Mouse (Mus musculus): ENCODE measurements around the gene H2al1j.
"Not testable (repeated sequence)": the region's sequence is repeated elsewhere in the genome, so short reads cannot be mapped to it uniquely, and the experiment has no call there.

The H2al1j gene

GRCm38 (mm10) chrX:11327522-11327921 is at the start of gene H2al1j:
Gene H2al1j, plus strand, starts transcription at chrX:11327822.
- in situ Hi-C loops (cut with MboI, MseI), result not testable (repeated sequence)

DNA sequence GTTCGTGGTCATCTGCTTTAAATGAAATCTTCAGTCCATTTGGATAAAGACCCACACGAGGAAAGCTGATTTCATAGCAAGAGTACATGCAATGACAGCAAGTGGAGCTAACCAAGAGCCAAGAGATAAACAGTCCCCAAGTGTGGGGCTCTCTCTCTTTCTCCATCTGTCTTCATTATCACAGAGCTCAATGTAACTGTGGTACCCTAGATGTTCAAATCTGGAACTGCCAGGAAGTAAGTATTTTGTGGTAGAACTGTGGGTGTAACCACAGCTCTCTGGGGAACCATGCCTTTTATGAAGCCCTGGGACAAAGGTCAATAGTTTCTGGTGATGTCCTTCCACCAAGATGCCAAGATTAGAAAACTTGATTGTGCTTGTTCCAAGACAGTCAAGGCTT is 46.9 kb upstream of the H2al1j start:
- in situ Hi-C loops (cut with MboI, MseI), result no loop called here

DNA sequence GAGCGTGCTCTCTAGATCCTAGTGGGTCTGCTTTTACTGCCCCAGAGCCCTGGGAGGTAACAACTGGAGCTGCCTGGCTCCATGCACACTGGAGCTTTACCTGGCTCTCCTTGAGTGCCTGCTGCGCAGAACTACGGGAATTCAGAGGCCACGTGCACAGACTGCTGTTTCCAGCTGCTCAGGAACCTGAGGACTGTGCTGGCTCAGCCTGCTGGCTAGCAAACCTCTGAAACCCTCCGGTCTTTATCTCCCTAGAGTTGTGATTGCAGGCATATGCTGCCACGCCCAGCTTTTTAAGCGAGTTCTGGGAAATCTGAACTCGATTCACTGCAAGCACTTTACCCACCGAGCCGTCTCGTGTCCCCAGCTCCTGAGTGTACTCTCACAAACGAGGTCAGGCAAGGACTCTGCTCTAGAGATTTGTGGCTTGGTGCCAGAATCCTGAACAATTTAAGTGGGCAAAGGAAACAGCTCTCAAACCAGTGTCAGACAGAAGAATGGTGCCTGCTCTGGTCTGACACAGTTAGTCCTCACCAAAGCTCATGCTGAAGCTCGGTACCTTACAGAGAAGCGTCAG is 39.2 kb upstream of the H2al1j start:
- in situ Hi-C loops (cut with MboI, MseI), result no loop called here

DNA sequence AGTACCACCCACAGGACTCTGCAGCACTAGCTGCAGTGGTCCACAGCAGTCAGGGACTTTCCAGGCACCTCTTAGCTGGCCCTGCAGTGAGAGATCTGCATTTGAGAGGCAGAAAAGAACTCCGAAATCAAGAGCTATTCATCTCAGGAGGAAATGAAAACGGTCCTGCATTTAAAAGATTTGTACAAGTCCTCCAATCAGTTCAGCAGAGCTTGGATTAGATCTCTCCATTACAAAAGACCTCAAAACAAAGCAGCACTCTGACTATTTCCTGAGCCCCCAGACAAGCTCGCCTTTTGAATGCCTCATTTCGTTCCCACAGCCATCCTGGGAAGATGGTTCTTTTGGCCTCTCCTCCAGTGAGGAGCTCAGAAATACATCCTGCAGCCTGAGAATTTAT is 38.4 kb upstream of the H2al1j start:
- in situ Hi-C loops (cut with MboI, MseI), result no loop called here

DNA sequence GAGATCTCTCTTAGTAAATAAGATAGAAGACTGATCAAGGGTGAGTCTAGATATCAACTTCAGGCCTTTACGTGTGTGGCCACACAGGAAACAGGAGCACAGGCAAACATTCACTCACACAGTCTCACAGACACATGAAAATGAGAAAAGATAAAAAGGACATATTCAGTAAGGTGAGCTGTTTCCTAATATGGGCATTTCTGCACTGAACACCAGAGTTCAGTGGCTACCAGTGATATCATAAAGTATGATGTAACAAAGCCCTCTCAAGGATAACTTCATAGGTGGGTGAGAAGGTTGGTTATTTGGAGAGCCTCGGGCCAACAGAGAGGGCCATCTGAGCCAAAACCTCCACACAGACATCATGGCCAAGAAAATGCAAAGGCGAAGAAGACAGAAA is 28.7 kb upstream of the H2al1j start, which contains the start of gene H2al1a:
H2al1a (plus strand) TSS at position 301 of the 400 bp plus-strand sequence.
- in situ Hi-C loops (cut with MboI, MseI), result not testable (repeated sequence)

GRCm38 (mm10) chrX:11302132-11302531 is 25.5 kb upstream of the H2al1j start, which contains the start of gene H2al1b:
Gene H2al1b, plus strand, starts transcription at chrX:11302432.
- in situ Hi-C loops (cut with MboI, MseI), result loop anchor here (25.0 kb wide), 2 partner anchors 135 to 260 kb away; no protein-coding TSS in a partner anchor

DNA sequence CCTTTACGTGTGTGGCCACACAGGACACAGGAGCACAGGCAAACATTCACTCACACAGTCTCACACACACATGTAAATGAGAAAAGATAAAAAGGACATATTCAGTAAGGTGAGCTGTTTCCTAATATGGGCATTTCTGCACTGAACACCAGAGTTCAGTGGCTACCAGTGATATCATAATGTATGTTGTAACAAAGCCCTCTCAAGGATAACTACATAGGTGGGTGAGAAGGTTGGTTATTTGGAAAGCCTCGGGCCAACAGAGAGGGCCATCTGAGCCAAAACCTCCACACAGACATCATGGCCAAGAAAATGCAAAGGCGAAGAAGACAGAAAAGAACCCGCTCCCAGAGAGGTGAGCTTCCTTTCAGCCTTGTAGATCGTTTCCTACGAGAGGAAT is 22.3 kb upstream of the H2al1j start, which contains the start of gene H2al1c:
H2al1c (plus strand) TSS at position 301 of the 400 bp plus-strand sequence.
- in situ Hi-C loops (cut with MboI, MseI), result loop anchor here (25.0 kb wide), 2 partner anchors 132 to 257 kb away; no protein-coding TSS in a partner anchor

- in situ Hi-C loops (cut with MboI, MseI), result loop anchor here (25.0 kb wide), 2 partner anchors 129 to 254 kb away; no protein-coding TSS in a partner anchor
Observed at GRCm38 (mm10) chrX:11308524-11308923, 19.1 kb upstream of the H2al1j start, which contains the start of gene H2al1d. Gene H2al1d, plus strand, starts transcription at chrX:11308824.

- in situ Hi-C loops (cut with MboI, MseI), result loop anchor here (25.0 kb wide), 2 partner anchors 126 to 251 kb away; no protein-coding TSS in a partner anchor
Observed at GRCm38 (mm10) chrX:11311634-11312033, 16.0 kb upstream of the H2al1j start, which contains the start of gene H2al1e. Gene H2al1e, plus strand, starts transcription at chrX:11311934.

DNA sequence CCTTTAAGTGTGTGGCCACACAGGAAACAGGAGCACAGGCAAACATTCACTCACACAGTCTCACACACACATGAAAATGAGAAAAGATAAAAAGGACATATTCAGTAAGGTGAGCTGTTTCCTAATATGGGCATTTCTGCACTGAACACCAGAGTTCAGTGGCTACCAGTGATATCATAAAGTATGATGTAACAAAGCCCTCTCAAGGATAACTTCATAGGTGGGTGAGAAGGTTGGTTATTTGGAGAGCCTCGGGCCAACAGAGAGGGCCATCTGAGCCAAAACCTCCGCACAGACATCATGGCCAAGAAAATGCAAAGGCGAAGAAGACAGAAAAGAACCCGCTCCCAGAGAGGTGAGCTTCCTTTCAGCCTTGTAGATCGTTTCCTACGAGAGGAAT is 12.8 kb upstream of the H2al1j start, which contains the start of gene H2al1f:
H2al1f (plus strand) TSS at position 301 of the 400 bp plus-strand sequence.
- in situ Hi-C loops (cut with MboI, MseI), result loop anchor here (25.0 kb wide), 2 partner anchors 122 to 247 kb away; no protein-coding TSS in a partner anchor

GRCm38 (mm10) chrX:11317956-11318355 is 9.7 kb upstream of the H2al1j start, which contains the start of gene H2al1g:
Gene H2al1g, plus strand, starts transcription at chrX:11318256.
- in situ Hi-C loops (cut with MboI, MseI), result loop anchor here (25.0 kb wide), 2 partner anchors 119 to 244 kb away; no protein-coding TSS in a partner anchor

DNA sequence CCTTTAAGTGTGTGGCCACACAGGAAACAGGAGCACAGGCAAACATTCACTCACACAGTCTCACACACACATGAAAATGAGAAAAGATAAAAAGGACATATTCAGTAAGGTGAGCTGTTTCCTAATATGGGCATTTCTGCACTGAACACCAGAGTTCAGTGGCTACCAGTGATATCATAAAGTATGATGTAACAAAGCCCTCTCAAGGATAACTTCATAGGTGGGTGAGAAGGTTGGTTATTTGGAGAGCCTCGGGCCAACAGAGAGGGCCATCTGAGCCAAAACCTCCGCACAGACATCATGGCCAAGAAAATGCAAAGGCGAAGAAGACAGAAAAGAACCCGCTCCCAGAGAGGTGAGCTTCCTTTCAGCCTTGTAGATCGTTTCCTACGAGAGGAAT is 6.4 kb upstream of the H2al1j start, which contains the start of gene H2al1h:
H2al1h (plus strand) TSS at position 301 of the 400 bp plus-strand sequence.
- in situ Hi-C loops (cut with MboI, MseI), result loop anchor here (25.0 kb wide), 2 partner anchors 116 to 241 kb away; no protein-coding TSS in a partner anchor

GRCm38 (mm10) chrX:11324359-11324758 is 3.3 kb upstream of the H2al1j start, which contains the start of gene H2al1i:
Gene H2al1i, plus strand, starts transcription at chrX:11324659.
- in situ Hi-C loops (cut with MboI, MseI), result loop anchor here (25.0 kb wide), 2 partner anchors 113 to 238 kb away; no protein-coding TSS in a partner anchor

- in situ Hi-C loops (cut with MboI, MseI), result no loop called here
Observed at GRCm38 (mm10) chrX:11345762-11346161, 18.1 kb downstream of the H2al1j start.

GRCm38 (mm10) chrX:11346756-11347155 is 19.1 kb downstream of the H2al1j start:
- in situ Hi-C loops (cut with MboI, MseI), result no loop called here

GRCm38 (mm10) chrX:11360823-11361222 is 33.2 kb downstream of the H2al1j start:
- in situ Hi-C loops (cut with MboI, MseI), result no loop called here

DNA sequence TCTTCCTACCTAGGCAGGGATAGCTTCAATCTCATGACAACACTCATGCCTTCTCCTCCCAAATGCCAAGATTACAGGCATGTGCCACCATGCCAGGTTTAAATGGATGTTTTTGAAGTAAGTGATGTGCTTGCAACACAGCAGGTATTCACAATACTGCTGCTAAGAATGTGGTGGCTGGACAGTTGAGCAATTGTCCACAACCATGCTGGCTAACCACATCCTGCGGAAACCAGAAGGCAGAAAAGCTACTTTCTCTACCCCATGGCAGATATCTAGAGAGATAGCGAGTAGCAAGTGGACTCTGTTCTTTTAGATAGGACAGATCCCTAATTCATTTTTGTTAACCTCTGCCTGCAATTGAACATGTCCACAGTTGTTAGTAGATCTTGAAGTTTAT is 33.6 kb downstream of the H2al1j start:
- in situ Hi-C loops (cut with MboI, MseI), result no loop called here

DNA sequence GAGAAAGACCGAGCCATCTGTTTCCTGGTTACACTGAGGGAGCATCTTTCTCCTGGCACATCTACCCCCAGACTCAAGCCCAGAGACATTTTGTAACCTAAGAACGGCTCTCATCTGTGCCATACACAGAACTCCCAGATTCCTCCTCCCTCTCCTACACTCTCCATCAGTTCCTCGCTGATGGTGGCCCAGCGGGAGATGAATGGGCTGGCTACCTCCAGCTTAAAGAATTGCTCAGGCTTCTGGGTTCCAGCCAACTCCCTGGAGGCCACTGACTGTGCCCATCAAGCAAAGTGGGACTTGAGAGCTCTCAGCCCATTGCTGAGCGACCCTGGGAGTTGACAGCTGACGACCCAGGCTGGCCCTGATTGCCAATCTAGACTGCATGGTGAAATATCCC is 36.3 kb downstream of the H2al1j start:
- in situ Hi-C loops (cut with MboI, MseI), result no loop called here

- in situ Hi-C loops (cut with MboI, MseI), result no loop called here
Observed at GRCm38 (mm10) chrX:11365151-11365550, 37.5 kb downstream of the H2al1j start.

All from T-helper 2 cell (primary cell).